Mouse (Mus musculus) ovary, postnatal 10 days (tissue): ENCODE results near the gene Tmco5.
A peak's percentile ranks its signal among the peaks of the same experiment; 100 is the strongest.

Experiments
- DNase-seq: peaks from one replicate; pipeline ENCODE4 v3.0.0; 2022; ENCODE audit warnings: low spot score

The Tmco5 gene

GRCm38 (mm10) chr2:116878391-116878790, at the start of gene Tmco5:
Gene Tmco5 (plus strand): TSS chr2:116878691.
- no peak for DNase-seq

GRCm38 (mm10) chr2:116831863-116832262, 46.6 kb upstream of the Tmco5 start:
- no peak for DNase-seq

- DNase-seq: no peak
Observed at GRCm38 (mm10) chr2:116837829-116838228, 40.7 kb upstream of the Tmco5 start.

- no peak for DNase-seq
Observed at GRCm38 (mm10) chr2:116838538-116839197, 39.8 kb upstream of the Tmco5 start.

GRCm38 (mm10) chr2:116849980-116850636, 28.4 kb upstream of the Tmco5 start:
- DNase-seq: no peak

GRCm38 (mm10) chr2:116851356-116851755, 27.1 kb upstream of the Tmco5 start:
- no peak for DNase-seq

- DNase-seq: no peak
Observed at GRCm38 (mm10) chr2:116852249-116852648, 26.2 kb upstream of the Tmco5 start.

- no peak for DNase-seq
Observed at GRCm38 (mm10) chr2:116858703-116859102, 19.8 kb upstream of the Tmco5 start.

GRCm38 (mm10) chr2:116876955-116877615, 1.4 kb upstream of the Tmco5 start:
- DNase-seq: no peak

GRCm38 (mm10) chr2:116879730-116880129, 1.2 kb downstream of the Tmco5 start:
- DNase-seq: no peak

GRCm38 (mm10) chr2:116893316-116893987, 15.0 kb downstream of the Tmco5 start:
- DNase-seq: no peak

GRCm38 (mm10) chr2:116893988-116894363, 15.5 kb downstream of the Tmco5 start:
- no peak for DNase-seq

GRCm38 (mm10) chr2:116899615-116900272, 21.3 kb downstream of the Tmco5 start:
- DNase-seq: peak; percentile 76

- DNase-seq: no peak
Observed at GRCm38 (mm10) chr2:116900273-116900843, 21.9 kb downstream of the Tmco5 start.

GRCm38 (mm10) chr2:116908268-116908667, 29.8 kb downstream of the Tmco5 start:
- DNase-seq: no peak

GRCm38 (mm10) chr2:116912334-116913070, 34.0 kb downstream of the Tmco5 start:
- no peak for DNase-seq

GRCm38 (mm10) chr2:116913677-116914405, 35.4 kb downstream of the Tmco5 start:
- DNase-seq: no peak

- no peak for DNase-seq
Observed at GRCm38 (mm10) chr2:116914636-116915035, 36.1 kb downstream of the Tmco5 start.

- no peak for DNase-seq
Observed at GRCm38 (mm10) chr2:116918598-116918997, 40.1 kb downstream of the Tmco5 start.
